Mouse (Mus musculus) hindbrain, postnatal 0 days (tissue): ENCODE measurements around the gene Sprr2i. TPM values are rescaled to one million over a fixed set of nuclear protein-coding genes. Genes with fewer than 3 reads are reported as not detected.
A peak's percentile ranks its signal among the peaks of the same experiment; 100 is the strongest.

Experiments
- ATAC-seq: fragments of 200-750 bp; cut with Nextera tagmentation; 2 replicates; pipeline ENCODE4 v1.8.0; 2017; ENCODE audit warnings: mild to moderate bottlenecking, moderate TSS enrichment, moderate library complexity
- DNase-seq: peaks from one replicate; pipeline ENCODE4 v3.0.0-alpha.2; 2015; ENCODE audit warnings: low spot score
- H3K27ac ChIP-seq: fragments of 300-500 bp; sonication (generic); 2 replicates; pipeline ENCODE4 v1.5.1; 2014; ENCODE audit warnings: mild to moderate bottlenecking
- H3K27me3 ChIP-seq: fragments of 300-500 bp; sonication (generic); 2 replicates; pipeline ENCODE4 v1.6.1; 2014; ENCODE audit warnings: low read length, mixed read lengths; ENCODE audit not compliant: insufficient read depth
- H3K36me3 ChIP-seq: fragments of 300-500 bp; sonication (generic); 2 replicates; pipeline ENCODE4 v1.6.1; 2014; ENCODE audit warnings: low read length, mixed read lengths; ENCODE audit not compliant: insufficient read depth
- H3K4me1 ChIP-seq: fragments of 300-500 bp; sonication (generic); 2 replicates; pipeline ENCODE4 v1.6.1; 2014; ENCODE audit warnings: antibody characterized with exemption, low read length, mixed read lengths; ENCODE audit not compliant: insufficient read depth
- H3K4me2 ChIP-seq: fragments of 300-500 bp; sonication (generic); 2 replicates; pipeline ENCODE4 v1.6.1; 2014; ENCODE audit warnings: low read depth, mild to moderate bottlenecking, low read length, moderate library complexity, mixed read lengths
- H3K4me3 ChIP-seq: fragments of 300-500 bp; sonication (generic); 2 replicates; pipeline ENCODE4 v1.5.1; 2014; ENCODE audit warnings: low read length
- H3K9ac ChIP-seq: fragments of 300-500 bp; sonication (generic); replicated peaks from 2 replicates; pipeline ENCODE4 v1.6.1; 2014; ENCODE audit warnings: mild to moderate bottlenecking, low read length, moderate library complexity, mixed read lengths
- H3K9me3 ChIP-seq: fragments of 300-500 bp; sonication (generic); 2 replicates; pipeline ENCODE4 v1.6.1; 2016; ENCODE audit warnings: low read length, mixed read lengths
- CTCF ChIP-seq: IDR thresholded peaks from 2 replicates; pipeline ENCODE4 v1.5.1; 2016; ENCODE audit warnings: antibody characterized with exemption, control low read depth, low read depth
- WGBS: fragments of 180-500 bp; shearing (Covaris S2); extraction: QIAGEN DNeasy Blood & Tissue Kit; methylation state at CpG from one replicate; pipeline ENCODE4 v1.1.7; 2014; 5-methylcytosine and 5-hydroxymethylcytosine counted together
- polyA plus RNA-seq: library from polyadenylated mRNA; unstranded; fragments of >200 nt; fragmentation: Nextera tagmentation; extraction: Ambion mirVana; gene quantifications from 2 replicates; pipeline ENCODE4 v1.2.1, GENCODE M21; 2015
- total RNA-seq: library from RNA; depleted of rRNA; stranded (reverse); fragments of >200 nt; gene quantifications from 2 replicates; pipeline ENCODE4 v1.2.3, GENCODE M21; 2014; rRNA removed

Gene Sprr2i
- total RNA-seq, result not detected in 2 replicates
- polyA plus RNA-seq, result not detected in 2 replicates

DNA sequence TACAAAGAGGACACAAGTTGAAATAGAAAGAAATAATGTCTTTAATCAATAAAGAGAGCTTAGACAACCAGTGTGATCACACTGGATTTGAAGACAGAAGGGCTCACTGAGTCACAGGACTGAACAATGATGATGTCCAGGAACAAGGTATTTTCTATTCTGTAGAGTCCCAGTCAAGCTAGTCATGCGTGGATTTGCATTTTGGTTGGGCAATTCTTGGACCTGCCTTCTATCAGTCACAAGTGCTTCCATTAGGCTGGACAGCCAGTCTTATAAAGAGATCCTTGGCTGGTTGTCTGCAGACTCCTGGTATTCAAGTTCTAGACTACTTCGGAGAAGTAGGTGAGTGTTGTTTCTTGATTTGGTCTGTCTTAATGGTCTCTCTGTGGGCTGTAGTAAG is at the start of gene Sprr2i:
Gene Sprr2i, plus strand, starts transcription at position 301 of the 400 bp plus-strand sequence.
- WGBS, result 95% methylated on average over 2 of the region's 2 CpGs

DNA sequence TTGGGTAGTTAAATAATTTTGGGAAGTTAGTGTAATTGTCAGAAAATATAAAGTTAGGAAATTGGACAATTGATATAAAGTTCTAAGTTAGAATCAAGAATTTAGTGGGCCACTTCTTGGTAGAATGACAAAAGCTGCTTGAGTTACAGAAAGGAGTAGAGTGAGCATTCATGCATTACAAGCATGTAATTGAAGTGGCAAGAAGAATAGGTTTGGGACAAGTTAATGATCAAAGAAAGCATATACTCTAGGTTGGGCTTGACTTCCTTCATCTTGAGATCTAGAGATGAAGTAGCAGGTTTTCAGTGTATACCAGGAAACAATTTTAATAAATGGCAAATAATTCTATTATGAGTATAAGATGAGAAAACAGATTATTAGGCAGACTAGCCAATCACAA is 46.2 kb upstream of the Sprr2i start:
- DNase-seq (no peak), ATAC-seq (no peak)
- Histone ChIP-seq H3K36me3 (no peaks in the 10 kb centered on the region), H3K4me1 (no peaks in the 10 kb centered on the region), H3K9ac (no peak overlapping the region), H3K27ac (no peak overlapping the region), H3K4me2 (no peak overlapping the region), H3K9me3 (no peaks in the 10 kb centered on the region), H3K27me3 (no peaks in the 10 kb centered on the region), H3K4me3 (no peak overlapping the region)
- TF ChIP-seq CTCF, result no peak

More for the DNA sequence above, at the start of gene Sprr2i:
- Histone ChIP-seq H3K9me3 (no peaks in the 10 kb centered on the region), H3K27me3 (no peaks in the 10 kb centered on the region), H3K27ac (no peak within 1 kb of the TSS), H3K4me3 (no peak within 1 kb of the TSS), H3K4me1 (no peaks in the 10 kb centered on the region), H3K4me2 (no peak within 1 kb of the TSS), H3K9ac (no peak within 1 kb of the TSS), H3K36me3 (no peaks in the 10 kb centered on the region)
- DNase-seq (no peak), ATAC-seq (no peak)
- TF ChIP-seq CTCF, result no peak

DNA sequence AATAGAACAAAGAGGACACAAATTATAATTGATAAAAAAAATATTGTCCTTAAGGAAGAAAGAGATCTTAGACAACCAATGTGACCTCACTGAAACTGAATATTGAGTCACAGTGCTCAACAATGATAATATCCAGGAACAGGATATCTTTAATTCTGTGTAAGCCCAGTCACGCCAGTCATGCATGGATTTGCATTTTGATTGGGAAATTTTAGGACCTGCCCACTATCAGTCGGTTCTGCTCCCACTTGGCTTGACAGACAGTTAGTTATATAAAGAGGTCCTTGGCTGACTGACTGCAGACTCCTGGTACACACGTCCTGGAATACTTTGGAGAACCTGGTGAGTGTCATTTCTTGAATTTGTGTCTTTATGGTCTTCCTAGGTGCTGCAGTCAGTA is 42.9 kb upstream of the Sprr2i start, which contains the start of gene Sprr2f:
Gene Sprr2f, plus strand, starts transcription at position 301 of the 400 bp plus-strand sequence.
- Histone ChIP-seq H3K27ac (no peak within 1 kb of the TSS), H3K4me1 (no peaks in the 10 kb centered on the region), H3K9ac (no peak within 1 kb of the TSS), H3K4me2 (no peak within 1 kb of the TSS), H3K27me3 (no peaks in the 10 kb centered on the region), H3K36me3 (no peaks in the 10 kb centered on the region), H3K4me3 (no peak within 1 kb of the TSS), H3K9me3 (no peaks in the 10 kb centered on the region)
- no peak for TF ChIP-seq CTCF
- 64% methylated on average over 3 of the region's 3 CpGs for WGBS
- DNase-seq (no peak), ATAC-seq (no peak)

DNA sequence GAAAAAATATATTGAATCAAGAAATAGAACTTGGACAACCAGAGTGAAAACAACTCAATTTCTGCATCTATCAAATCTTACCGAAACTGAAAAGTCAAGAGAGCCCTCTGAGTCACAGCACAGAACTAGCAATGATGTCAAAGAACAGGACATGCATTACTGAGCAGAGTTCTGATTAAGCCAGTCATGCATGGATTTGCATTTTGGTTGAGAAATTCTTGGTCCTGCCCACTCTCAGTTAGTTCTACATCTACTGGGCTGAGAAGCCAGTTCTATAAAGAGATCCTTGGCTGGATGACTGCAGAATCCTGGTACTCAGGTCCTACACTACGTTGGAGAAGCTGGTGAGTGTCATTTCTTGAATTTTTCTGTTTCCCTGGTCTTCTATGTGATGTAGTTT is 34.2 kb upstream of the Sprr2i start:
- no peaks in the 10 kb centered on the region for H3K27me3 ChIP-seq
- no peak overlapping the region for H3K4me2 ChIP-seq
- H3K9ac ChIP-seq, result no peak overlapping the region
- H3K9me3 ChIP-seq, result no peaks in the 10 kb centered on the region
- no peak for TF ChIP-seq CTCF
- H3K36me3 ChIP-seq, result no peaks in the 10 kb centered on the region
- 72% methylated on average over 2 of the region's 2 CpGs for WGBS
- no peak overlapping the region for H3K27ac ChIP-seq
- no peak for DNase-seq
- ATAC-seq, result no peak
- no peak overlapping the region for H3K4me3 ChIP-seq
- H3K4me1 ChIP-seq, result no peaks in the 10 kb centered on the region

DNA sequence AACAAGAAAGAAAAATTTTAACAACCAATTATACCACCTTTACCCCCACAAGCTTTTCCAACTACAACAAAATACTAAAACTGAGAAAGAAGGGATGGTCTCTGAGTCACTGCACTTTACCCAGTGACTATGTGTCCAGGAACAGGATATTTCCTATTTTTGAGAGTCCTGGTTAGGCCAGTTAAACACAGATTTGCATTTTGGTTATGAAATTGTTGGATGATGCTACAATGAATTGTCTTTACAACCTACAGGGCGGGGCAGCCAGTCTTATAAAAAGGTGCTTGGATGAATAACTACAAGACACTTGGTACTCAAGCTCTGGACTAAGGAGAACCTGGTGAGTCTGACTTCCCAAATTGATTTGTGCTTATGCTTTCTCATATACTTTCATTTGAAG is 22.4 kb upstream of the Sprr2i start, which contains the start of gene Sprr2h:
Gene Sprr2h, plus strand, starts transcription at position 301 of the 400 bp plus-strand sequence.
- no peak for ATAC-seq
- 85% methylated on average over 1 of the region's 1 CpGs for whole genome bisulfite sequencing
- Histone ChIP-seq H3K9me3 (no peaks in the 10 kb centered on the region), H3K4me3 (no peak within 1 kb of the TSS), H3K9ac (no peak within 1 kb of the TSS), H3K4me2 (no peak within 1 kb of the TSS), H3K4me1 (no peaks in the 10 kb centered on the region), H3K27me3 (no peaks in the 10 kb centered on the region), H3K27ac (no peak within 1 kb of the TSS), H3K36me3 (no peaks in the 10 kb centered on the region)
- no peak for TF ChIP-seq CTCF
- no peak for DNase-seq

DNA sequence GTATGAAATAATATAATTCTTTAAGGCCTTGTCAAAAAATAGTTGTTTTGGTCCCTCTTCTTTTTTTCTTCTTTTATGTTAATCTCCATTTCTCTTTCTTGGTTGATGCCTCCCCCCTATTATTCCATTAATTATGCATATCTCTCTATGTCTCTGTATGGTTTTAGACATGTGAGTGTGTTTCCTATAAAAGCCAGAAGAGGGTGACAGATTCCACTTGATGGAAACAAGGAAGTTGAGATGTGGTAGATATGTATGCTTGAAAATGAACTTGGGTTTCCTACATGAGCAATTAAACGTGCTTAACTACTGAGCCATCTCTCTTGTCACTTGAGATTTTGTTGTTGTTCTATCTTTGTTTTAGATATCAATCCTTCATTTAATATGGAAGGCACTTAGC is 13.5 kb upstream of the Sprr2i start:
- Histone ChIP-seq H3K27me3 (no peaks in the 10 kb centered on the region), H3K27ac (no peak overlapping the region), H3K9ac (no peak overlapping the region), H3K4me2 (no peak overlapping the region), H3K4me1 (no peaks in the 10 kb centered on the region), H3K4me3 (no peak overlapping the region), H3K9me3 (no peaks in the 10 kb centered on the region), H3K36me3 (no peaks in the 10 kb centered on the region)
- TF ChIP-seq CTCF, result peak; percentile 47
- ATAC-seq (no peak), DNase-seq (peak; percentile 10)
- WGBS, result 60% methylated on average over 1 of the region's 1 CpGs

DNA sequence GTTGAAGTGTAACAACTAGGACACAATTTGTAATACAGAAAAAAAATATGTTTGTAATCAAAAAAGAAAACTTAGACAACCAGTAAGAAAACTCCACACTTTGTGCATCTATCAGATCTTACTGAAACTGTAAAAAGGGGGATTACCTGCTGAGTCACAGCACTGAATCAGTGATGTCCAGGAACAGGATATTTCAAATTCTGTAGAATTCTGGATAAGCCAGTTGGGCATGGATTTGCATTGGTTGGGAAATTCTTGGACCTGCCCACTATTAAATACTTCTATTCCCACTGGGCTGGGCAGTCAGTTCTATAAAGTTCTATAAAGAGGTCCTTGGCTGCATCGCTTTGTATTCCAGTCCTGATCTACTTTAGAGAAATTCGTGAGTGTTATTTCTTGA is 10.0 kb downstream of the Sprr2i start, which contains the start of gene Sprr2j-ps:
Gene Sprr2j-ps, plus strand, starts transcription at position 301 of the 400 bp plus-strand sequence.
- DNase-seq (no peak), ATAC-seq (no peak)
- Histone ChIP-seq H3K9ac (no peak within 1 kb of the TSS), H3K36me3 (no peaks in the 10 kb centered on the region), H3K4me2 (no peak within 1 kb of the TSS), H3K4me3 (no peak within 1 kb of the TSS), H3K27me3 (no peaks in the 10 kb centered on the region), H3K4me1 (no peaks in the 10 kb centered on the region), H3K9me3 (no peaks in the 10 kb centered on the region), H3K27ac (no peak within 1 kb of the TSS)
- TF ChIP-seq CTCF, result no peak
- 93% methylated on average over 2 of the region's 2 CpGs for WGBS
